Mouse (Mus musculus) small intestine, adult 2 months (tissue): ENCODE results near the gene Adipor2. TPM values are rescaled to one million over a fixed set of nuclear protein-coding genes. Genes with fewer than 3 reads are reported as not detected.

Experiments
- H3K27ac ChIP-seq: fragments of 200-500 bp; 2 replicates; pipeline ENCODE4 v1.5.1; 2012; ENCODE audit warnings: low read depth, low read length, control low read depth, inconsistent platforms; ENCODE audit not compliant: insufficient read depth
- H3K27me3 ChIP-seq: fragments of 200-500 bp; 2 replicates; pipeline ENCODE4 v1.6.1; 2012; ENCODE audit warnings: mild to moderate bottlenecking, moderate library complexity, low read length, inconsistent platforms; ENCODE audit not compliant: control insufficient read depth, insufficient read depth
- H3K36me3 ChIP-seq: fragments of 200-500 bp; 2 replicates; pipeline ENCODE4 v1.6.1; 2012; ENCODE audit warnings: mild to moderate bottlenecking, low read length, control low read depth, inconsistent platforms; ENCODE audit not compliant: control insufficient read depth, insufficient read depth
- H3K4me1 ChIP-seq: fragments of 200-500 bp; 2 replicates; pipeline ENCODE4 v1.6.1; 2012; ENCODE audit warnings: low read length, inconsistent platforms, mixed read lengths; ENCODE audit not compliant: control insufficient read depth, insufficient read depth, insufficient read length
- H3K4me3 ChIP-seq: fragments of 200-500 bp; 2 replicates; pipeline ENCODE4 v1.5.1; 2012; ENCODE audit warnings: low read depth, mild to moderate bottlenecking, control low read depth, inconsistent platforms, low read length, moderate library complexity
- CTCF ChIP-seq: fragments of 200-500 bp; IDR thresholded peaks from 2 replicates; pipeline ENCODE4 v1.5.1; 2012; ENCODE audit warnings: low read depth, mild to moderate bottlenecking, control low read depth, inconsistent platforms, low read length, moderate library complexity, mixed read lengths; ENCODE audit not compliant: insufficient replicate concordance, insufficient read length; ENCODE audit errors: extremely low read depth
- POLR2A ChIP-seq: fragments of 200-500 bp; IDR thresholded peaks from 2 replicates; pipeline ENCODE4 v1.6.1; 2012; ENCODE audit warnings: low read depth, mild to moderate bottlenecking, control low read depth, inconsistent platforms, low read length, moderate library complexity
- WGBS: fragments of 180-500 bp; shearing (Covaris S2); methylation state at CpG from one replicate; pipeline ENCODE4 v1.1.7; 2018; 5-methylcytosine and 5-hydroxymethylcytosine counted together
- polyA plus RNA-seq: library from polyadenylated mRNA; depleted of rRNA; stranded (reverse); fragments of >200 nt; gene quantifications from 2 replicates; pipeline ENCODE4 v1.2.3, GENCODE M21; 2012

Adipor2 gene
- polyA plus RNA-seq, 1 experiment: 112 TPM

GRCm38 (mm10) chr6:119332111-119332510 is 85.4 kb downstream of the Adipor2 start:
- TF ChIP-seq POLR2A: no peak
- Histone ChIP-seq H3K27me3 (peaks cover 31% of the 10 kb centered on the region), H3K4me1 (peaks cover 3% of the 10 kb centered on the region; the same call in 1 of the 2 replicates), H3K27ac (no peak overlapping the region), H3K36me3 (no peaks in the 10 kb centered on the region), H3K4me3 (no peak overlapping the region)
- 23% methylated on average over 1 of the region's 1 CpGs for WGBS

GRCm38 (mm10) chr6:119330506-119330905 is 87.0 kb downstream of the Adipor2 start, which contains the start of gene Lrtm2:
Lrtm2 (minus strand) TSS chr6:119330766.
- TF ChIP-seq CTCF (no peak), POLR2A (no peak)
- H3K36me3 ChIP-seq: no peaks in the 10 kb centered on the region
- peaks cover 3% of the 10 kb centered on the region; the same call in 1 of the 2 replicates for H3K4me1 ChIP-seq
- 2% methylated on average over 31 of the region's 31 CpGs for WGBS
- H3K4me3 ChIP-seq: peak within 1 kb of the TSS; percentile 29; the same call in 1 of the 2 replicates
- H3K27me3 ChIP-seq: peaks cover 31% of the 10 kb centered on the region
- no peak within 1 kb of the TSS for H3K27ac ChIP-seq

DNA sequence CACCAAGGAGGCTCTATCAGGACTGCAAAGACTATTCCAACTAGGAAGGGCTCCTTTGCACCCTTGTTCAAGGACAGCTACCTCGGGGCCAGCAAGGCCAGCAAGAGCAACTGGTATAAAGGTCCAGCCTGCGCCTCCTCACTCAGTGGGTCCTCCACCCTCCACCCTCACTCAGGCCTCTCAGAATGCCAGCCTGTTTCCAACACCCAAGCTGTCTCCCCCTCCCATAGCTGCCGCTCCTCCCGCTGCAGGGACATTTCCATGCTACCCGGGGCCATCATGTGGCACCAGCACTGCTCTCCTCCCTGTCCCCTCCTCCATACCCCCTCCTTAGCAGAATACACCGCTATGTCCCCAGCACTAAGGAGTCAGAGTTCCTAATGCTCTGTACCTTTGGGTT is 87.6 kb downstream of the Adipor2 start:
- no peaks in the 10 kb centered on the region for H3K36me3 ChIP-seq
- H3K4me3 ChIP-seq: no peak overlapping the region
- no peak for TF ChIP-seq CTCF
- TF ChIP-seq POLR2A: no peak
- H3K27ac ChIP-seq: no peak overlapping the region
- peaks cover 31% of the 10 kb centered on the region for H3K27me3 ChIP-seq
- peaks cover 3% of the 10 kb centered on the region; the same call in 1 of the 2 replicates for H3K4me1 ChIP-seq
- WGBS: 12% methylated on average over 6 of the region's 6 CpGs

DNA sequence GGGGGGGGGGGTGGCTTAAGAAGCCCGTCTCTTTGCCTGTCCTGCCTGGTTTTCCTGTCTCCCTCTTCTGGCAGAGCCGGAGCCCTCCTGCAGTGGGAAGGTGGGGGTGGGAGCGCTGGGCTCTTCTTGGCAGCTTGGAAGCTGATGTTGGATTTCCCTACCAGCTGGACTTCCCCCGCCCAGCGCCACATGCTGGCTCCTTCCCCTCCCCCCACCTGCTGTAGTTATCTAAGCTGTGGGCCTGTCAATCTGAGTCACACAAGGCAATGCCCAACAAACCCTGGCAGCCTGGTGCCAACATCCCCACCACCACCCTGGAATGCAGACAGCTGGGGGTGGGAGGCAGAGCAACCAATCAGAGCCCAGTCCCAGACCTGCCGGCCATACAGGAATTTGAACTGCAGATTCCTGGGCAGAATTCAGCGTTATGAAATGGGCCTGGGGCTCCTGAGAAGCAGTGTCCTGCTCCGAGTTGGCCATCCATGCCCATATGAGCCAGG is 88.2 kb downstream of the Adipor2 start:
- Histone ChIP-seq H3K27ac (no peak overlapping the region), H3K4me3 (no peak overlapping the region), H3K27me3 (peaks cover 31% of the 10 kb centered on the region), H3K4me1 (peaks cover 3% of the 10 kb centered on the region; the same call in 1 of the 2 replicates), H3K36me3 (no peaks in the 10 kb centered on the region)
- TF ChIP-seq CTCF: no peak
- TF ChIP-seq POLR2A: no peak
- 4% methylated on average over 8 of the region's 8 CpGs for WGBS

- no peak overlapping the region for H3K4me3 ChIP-seq
- TF ChIP-seq POLR2A (no peak), CTCF (no peak)
- H3K27ac ChIP-seq: no peak overlapping the region
- H3K27me3 ChIP-seq: peaks cover 31% of the 10 kb centered on the region
- no peaks in the 10 kb centered on the region for H3K36me3 ChIP-seq
- H3K4me1 ChIP-seq: peaks cover 3% of the 10 kb centered on the region; the same call in 1 of the 2 replicates
- 10% methylated on average over 11 of the region's 11 CpGs for WGBS
These were observed 88.9 kb downstream of the Adipor2 start for GRCm38 (mm10) chr6:119328521-119329115.

DNA sequence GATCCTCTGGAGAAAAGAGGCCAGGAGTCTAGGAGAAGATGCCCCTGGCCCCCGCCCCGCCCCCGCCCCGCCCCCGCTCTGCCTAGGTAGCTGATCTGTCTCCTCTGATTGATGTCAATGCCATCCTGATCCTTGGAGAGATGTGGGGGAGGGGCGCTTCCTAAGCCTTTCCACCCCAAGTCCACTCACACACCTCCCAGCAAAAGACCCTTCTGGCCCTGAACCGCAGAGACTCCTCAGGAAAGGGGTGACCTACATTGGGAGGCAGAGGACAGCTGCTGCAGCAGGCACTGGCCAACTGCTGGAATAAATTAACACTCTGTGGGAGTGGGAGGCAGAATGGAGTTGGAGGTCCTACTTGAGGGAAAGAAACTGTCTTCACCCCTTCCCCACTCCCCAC is 91.0 kb downstream of the Adipor2 start:
- Histone ChIP-seq H3K4me3 (no peak overlapping the region), H3K27me3 (peaks cover 29% of the 10 kb centered on the region), H3K4me1 (no peaks in the 10 kb centered on the region), H3K36me3 (no peaks in the 10 kb centered on the region), H3K27ac (no peak overlapping the region)
- no peak for TF ChIP-seq CTCF
- TF ChIP-seq POLR2A: no peak
- WGBS: 42% methylated on average over 7 of the region's 7 CpGs

- no peak for TF ChIP-seq CTCF
- TF ChIP-seq POLR2A: no peak
- no peak overlapping the region for H3K4me3 ChIP-seq
- WGBS: 71% methylated on average over 6 of the region's 6 CpGs
- peaks cover 24% of the 10 kb centered on the region for H3K27me3 ChIP-seq
- H3K27ac ChIP-seq: no peak overlapping the region
- no peaks in the 10 kb centered on the region for H3K36me3 ChIP-seq
- no peaks in the 10 kb centered on the region for H3K4me1 ChIP-seq
These were observed 91.5 kb downstream of the Adipor2 start for GRCm38 (mm10) chr6:119325978-119326377.
